Mouse (Mus musculus) olfactory bulb, adult 2 months (tissue): ENCODE results near the gene Stx5a. TPM values are rescaled to one million over a fixed set of nuclear protein-coding genes. Genes with fewer than 3 reads are reported as not detected.

Source experiments
- H3K27ac ChIP-seq: fragments of 200-500 bp; 2 replicates; pipeline ENCODE4 v1.5.1; 2012; ENCODE audit warnings: low read depth, low read length; ENCODE audit not compliant: insufficient read depth
- H3K4me1 ChIP-seq: fragments of 200-500 bp; 2 replicates; pipeline ENCODE4 v1.6.1; 2012; ENCODE audit warnings: low read length; ENCODE audit not compliant: control insufficient read depth, insufficient read depth
- H3K4me3 ChIP-seq: fragments of 200-500 bp; 2 replicates; pipeline ENCODE4 v1.5.1; 2012; ENCODE audit warnings: mild to moderate bottlenecking, low read depth, low read length, moderate library complexity; ENCODE audit not compliant: insufficient read depth
- CTCF ChIP-seq: fragments of 200-500 bp; IDR thresholded peaks from 2 replicates; pipeline ENCODE4 v1.5.1; 2012; ENCODE audit warnings: low read depth, mild to moderate bottlenecking, low read length, moderate library complexity; ENCODE audit not compliant: insufficient read depth
- POLR2A ChIP-seq: fragments of 200-500 bp; IDR thresholded peaks from 2 replicates; pipeline ENCODE4 v1.6.1; 2012; ENCODE audit warnings: mild to moderate bottlenecking, low read depth, low read length, moderate library complexity; ENCODE audit not compliant: insufficient read depth
- WGBS: fragments of 180-500 bp; shearing (Covaris S2); methylation state at CpG from one replicate; pipeline ENCODE4 v1.1.7; 2018; 5-methylcytosine and 5-hydroxymethylcytosine counted together
- polyA plus RNA-seq: library from polyadenylated mRNA; stranded (reverse); fragments of >200 nt; gene quantifications from 2 replicates; pipeline ENCODE4 v1.2.4, GENCODE M21; 2012; ENCODE audit warnings: low replicate concordance; ENCODE audit not compliant: missing spikeins, insufficient read depth, insufficient read length

Stx5a gene
- polyA plus RNA-seq, 1 experiment = not detected

DNA sequence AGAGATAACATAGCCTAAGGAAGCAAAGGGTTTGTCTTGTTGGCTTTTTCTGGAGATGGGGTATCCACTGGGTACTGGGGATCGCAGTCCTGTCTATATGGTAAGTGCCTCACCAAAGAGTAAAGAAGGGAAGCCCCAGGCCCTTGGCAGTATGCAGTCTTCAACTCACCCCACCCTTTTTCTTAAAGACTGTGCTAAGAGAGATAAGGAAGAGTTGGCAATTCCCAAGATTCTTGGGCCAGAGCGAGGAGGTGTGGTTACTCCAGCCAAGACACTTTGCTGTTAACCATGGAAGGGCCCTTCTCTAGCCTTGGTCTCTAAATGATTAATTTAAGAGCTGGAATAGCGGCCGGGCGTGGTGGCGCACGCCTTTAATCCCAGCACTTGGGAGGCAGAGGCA, 34.3 kb upstream of the Stx5a start:
- Histone ChIP-seq H3K4me3 (no peak overlapping the region), H3K4me1 (peaks cover 3% of the 10 kb centered on the region; the same call in 1 of the 2 replicates), H3K27ac (no peak overlapping the region)
- TF ChIP-seq POLR2A (no peak), CTCF (no peak)
- WGBS = 97% methylated on average over 7 of the region's 7 CpGs

DNA sequence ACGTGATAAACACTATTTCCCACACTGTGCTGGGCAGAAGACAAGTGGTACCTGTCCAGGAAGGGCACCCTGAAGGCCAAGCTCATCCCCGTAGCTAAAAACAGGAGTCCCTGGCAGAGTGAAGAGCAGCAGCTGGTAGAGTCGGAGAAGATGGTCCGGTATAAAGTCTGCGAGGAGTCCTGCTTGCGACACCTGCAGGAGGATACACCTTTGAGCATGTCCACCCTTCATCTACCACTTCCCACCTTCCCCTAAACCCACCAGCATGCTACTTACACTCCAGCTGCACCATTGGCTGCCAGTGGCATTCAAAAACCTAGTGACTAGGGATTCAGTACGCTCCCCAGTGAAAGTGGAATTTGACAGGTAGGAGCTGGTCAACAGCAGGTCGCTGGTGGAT, 32.3 kb upstream of the Stx5a start:
- Histone ChIP-seq H3K4me1 (peaks cover 5% of the 10 kb centered on the region), H3K4me3 (no peak overlapping the region), H3K27ac (no peak overlapping the region)
- 92% methylated on average over 8 of the region's 8 CpGs for WGBS
- no peak for TF ChIP-seq POLR2A
- no peak for TF ChIP-seq CTCF

DNA sequence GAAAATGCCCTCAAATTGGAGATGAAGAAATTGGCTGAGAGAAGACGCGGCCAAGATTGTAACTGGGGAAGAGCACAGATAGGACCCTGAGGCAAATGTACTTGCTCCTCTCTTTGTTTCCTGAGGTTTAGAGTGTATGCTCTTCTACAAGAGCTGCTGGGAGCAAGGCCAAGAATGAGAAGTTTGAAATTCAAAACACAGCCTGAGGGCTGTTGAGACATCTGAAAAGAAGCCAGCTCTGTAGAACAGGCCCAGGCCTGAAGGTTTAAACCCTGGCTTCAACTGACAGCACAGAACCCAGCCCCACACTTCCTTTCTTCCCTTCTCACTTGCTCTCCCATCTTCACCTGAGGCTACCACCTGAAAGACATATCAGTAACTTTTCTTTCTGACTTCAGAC, 31.2 kb upstream of the Stx5a start:
- Histone ChIP-seq H3K27ac (no peak overlapping the region), H3K4me3 (no peak overlapping the region), H3K4me1 (peaks cover 6% of the 10 kb centered on the region)
- 57% methylated on average over 2 of the region's 2 CpGs for WGBS
- no peak for TF ChIP-seq CTCF
- no peak for TF ChIP-seq POLR2A

DNA sequence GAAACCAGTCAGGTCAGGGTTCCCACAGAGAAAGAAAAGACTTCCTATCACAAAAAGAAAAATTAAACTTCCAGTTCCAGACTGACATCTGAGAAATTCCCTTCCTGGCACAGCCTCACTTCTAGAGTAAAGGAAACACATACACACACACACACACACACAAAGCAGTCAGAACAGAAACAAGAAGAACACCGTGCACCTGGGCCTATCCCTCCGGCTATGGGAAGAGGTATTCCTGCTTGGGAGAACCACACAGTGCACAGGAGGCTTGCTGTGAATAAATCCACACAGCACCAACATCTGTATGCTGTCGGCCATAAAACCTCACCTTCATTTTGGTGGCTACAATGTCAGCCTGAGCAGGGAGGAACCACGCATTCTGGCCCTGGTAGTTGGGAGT, 29.7 kb upstream of the Stx5a start:
- TF ChIP-seq POLR2A (no peak), CTCF (no peak)
- Histone ChIP-seq H3K27ac (no peak overlapping the region), H3K4me1 (peaks cover 6% of the 10 kb centered on the region), H3K4me3 (peak overlapping the region; percentile 9)
- 40% methylated on average over 4 of the region's 4 CpGs for WGBS

DNA sequence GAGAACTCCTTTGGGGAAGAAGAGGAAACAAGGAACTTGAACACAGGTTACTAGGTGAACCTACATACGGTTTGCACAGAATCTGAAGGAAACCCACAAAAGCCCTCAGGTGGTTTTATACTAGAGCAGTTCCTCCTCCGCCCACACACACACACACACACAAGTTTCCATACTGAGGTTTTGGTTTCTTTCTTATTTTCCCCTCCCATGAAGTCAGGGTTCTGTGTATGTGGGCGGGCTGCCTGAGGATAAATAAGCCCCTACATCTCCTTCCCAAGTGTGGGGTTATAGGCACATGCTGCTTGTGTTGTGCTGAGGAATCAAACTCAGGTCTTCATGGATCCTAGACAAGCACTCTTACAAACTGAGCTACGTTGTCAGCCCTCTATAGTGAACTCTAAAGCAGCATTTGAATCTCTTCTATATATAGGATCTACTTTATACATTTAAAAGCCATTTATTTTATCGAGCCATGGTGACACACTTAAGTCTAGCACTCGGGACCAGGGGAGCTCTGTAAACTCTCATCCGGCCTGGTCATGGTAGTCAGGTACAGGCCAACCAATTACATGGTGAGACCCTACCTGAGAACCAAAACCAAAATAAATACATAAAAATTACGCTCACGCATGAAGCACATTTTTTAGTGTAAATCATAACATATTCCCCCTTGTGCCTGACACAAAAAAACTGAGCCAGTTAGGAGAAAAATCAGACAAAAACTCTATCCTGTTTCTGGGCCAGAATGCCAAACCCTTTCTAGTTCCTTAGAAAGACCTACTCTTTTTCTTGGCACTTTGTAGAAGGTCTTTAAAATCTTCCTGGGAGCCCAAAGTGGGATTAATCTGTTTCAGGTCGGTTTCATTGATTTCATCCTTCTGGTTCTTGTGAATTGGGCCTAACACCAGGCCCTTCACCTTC, 29.0 kb upstream of the Stx5a start:
- Histone ChIP-seq H3K4me3 (peak overlapping the region; percentile 92), H3K27ac (peak overlapping the region; percentile 77), H3K4me1 (peaks cover 6% of the 10 kb centered on the region)
- 34% methylated on average over 10 of the region's 10 CpGs for WGBS
- no peak for TF ChIP-seq POLR2A
- TF ChIP-seq CTCF = no peak

DNA sequence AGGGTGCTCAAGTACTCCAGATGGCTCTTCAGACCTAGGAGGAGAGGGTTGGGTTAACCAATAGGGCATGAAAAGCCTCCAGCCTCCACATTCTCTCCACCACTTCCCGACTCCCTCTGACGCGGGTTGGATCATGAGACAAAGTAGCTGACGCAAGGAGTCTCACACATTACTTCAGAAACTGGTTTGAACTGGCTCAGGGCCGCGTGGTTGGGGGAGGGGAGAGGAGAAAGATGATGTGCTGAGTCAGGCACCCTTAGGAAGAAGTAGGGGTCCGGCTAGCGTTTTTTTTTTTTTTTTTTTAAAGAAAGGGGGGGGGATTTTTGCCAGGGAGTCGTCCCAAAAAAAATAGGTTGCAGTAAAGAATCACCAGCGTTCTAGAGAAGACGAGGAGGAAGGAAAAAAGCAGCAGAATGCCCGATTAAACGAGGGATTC, 28.3 kb upstream of the Stx5a start:
- 0% methylated on average over 13 of the region's 13 CpGs for WGBS
- no peak for TF ChIP-seq CTCF
- TF ChIP-seq POLR2A = no peak
- Histone ChIP-seq H3K4me3 (peak overlapping the region; percentile 92), H3K4me1 (peaks cover 6% of the 10 kb centered on the region), H3K27ac (peak overlapping the region; percentile 77)

DNA sequence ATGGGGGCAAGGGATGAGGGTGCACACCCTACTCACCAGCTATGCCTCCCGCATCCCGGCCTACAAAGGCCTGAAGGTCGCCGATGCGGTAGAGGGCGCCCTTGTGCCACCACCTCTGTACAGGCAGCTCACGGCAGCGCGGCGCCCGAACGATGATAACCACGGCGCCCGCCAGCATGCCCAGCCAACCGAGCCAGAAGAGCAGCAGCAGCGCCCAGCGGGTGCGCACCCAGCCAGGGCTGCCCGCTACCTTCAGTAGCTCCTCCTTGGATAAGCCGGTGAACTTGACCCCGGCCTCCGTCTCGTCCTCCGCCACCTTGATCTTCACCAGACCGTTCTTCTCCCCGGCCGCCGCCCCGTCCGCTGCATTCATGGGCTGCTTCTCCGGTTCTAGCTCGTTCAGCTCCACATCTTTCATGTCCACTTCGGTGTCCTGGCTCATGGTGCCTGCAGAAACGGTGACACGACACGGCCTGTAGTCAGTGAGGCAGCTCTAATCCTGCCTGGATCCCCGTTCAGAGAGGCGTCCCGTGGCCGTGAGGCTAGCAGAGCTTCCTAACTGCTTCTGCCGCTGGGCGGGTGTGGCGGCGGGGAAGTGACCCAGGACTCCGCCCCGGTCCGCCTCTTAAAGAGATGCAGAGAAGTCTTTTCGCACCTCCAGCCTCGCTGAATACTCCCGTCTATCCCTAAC, 27.8 kb upstream of the Stx5a start:
- under 1% methylated on average over 51 of the region's 51 CpGs for WGBS
- Histone ChIP-seq H3K4me3 (peak overlapping the region; percentile 92), H3K27ac (peak overlapping the region; percentile 87), H3K4me1 (peaks cover 6% of the 10 kb centered on the region)
- TF ChIP-seq CTCF (peak; percentile 74), POLR2A (peak; percentile 64)

DNA sequence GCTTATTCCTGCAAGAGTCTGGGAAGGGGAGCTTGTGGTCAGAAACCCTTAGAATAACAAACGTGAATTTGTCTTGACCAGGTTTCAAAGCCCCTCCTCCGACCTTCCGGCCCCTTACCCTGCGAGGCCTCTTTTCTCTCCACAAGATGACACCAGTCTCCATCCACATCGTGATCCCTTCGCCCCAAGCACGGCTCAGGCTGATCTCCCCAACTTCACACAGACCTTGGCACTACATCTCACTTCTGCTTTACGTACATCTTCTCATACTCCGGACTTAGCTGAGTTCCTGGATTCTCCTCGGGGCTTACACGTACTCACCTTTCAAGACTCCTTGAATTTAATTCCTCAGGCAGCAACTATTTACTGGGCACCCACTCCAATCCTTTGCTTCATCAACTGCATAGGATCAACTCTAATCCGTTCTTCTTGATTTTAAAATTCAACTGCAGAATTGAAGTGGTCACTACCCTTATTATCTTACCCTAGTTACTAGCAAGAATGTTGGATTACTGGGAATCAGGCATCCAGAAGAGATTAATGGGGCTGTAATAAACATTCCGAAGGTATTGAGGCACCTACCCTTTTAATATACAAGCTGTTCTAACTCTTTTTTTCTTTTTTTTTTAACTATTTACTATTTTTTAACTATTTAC, 27.1 kb upstream of the Stx5a start:
- TF ChIP-seq CTCF (no peak), POLR2A (no peak)
- H3K4me3 ChIP-seq = peak overlapping the region; percentile 92
- 4% methylated on average over 13 of the region's 13 CpGs for WGBS
- peaks cover 6% of the 10 kb centered on the region for H3K4me1 ChIP-seq
- 0 out of 2 replicates have a peak overlapping the region, but pooled peaks have one; percentile 22 for H3K27ac ChIP-seq
